Mouse (Mus musculus): ENCODE measurements around the gene 2810408A11Rik.
A peak's percentile ranks its signal among the peaks of the same experiment; 100 is the strongest.
"Not testable (repeated sequence)": the region's sequence is repeated elsewhere in the genome, so short reads cannot be mapped to it uniquely, and the experiment has no call there.

The 2810408A11Rik gene

GRCm38 (mm10) chr11:69931769-69932168 is 31.0 kb upstream of the 2810408A11Rik start:
- no peak for DNase-seq (ENCODE audit: low spot score)

- no peak for DNase-seq (ENCODE audit: low spot score)
These were observed 30.3 kb upstream of the 2810408A11Rik start for GRCm38 (mm10) chr11:69930967-69931537.

- not testable (repeated sequence) for DNase-seq (ENCODE audit: low spot score)
These were observed 29.4 kb upstream of the 2810408A11Rik start for GRCm38 (mm10) chr11:69930176-69930575.

- no peak for DNase-seq (ENCODE audit: low spot score)
These were observed 28.9 kb upstream of the 2810408A11Rik start for GRCm38 (mm10) chr11:69929712-69930111.

- DNase-seq (ENCODE audit: low spot score), result no peak
These were observed 26.7 kb upstream of the 2810408A11Rik start for GRCm38 (mm10) chr11:69927501-69927900.

GRCm38 (mm10) chr11:69922796-69923195 is 22.0 kb upstream of the 2810408A11Rik start:
- no peak for DNase-seq (ENCODE audit: low spot score)

GRCm38 (mm10) chr11:69922012-69922756 is 21.4 kb upstream of the 2810408A11Rik start:
- DNase-seq (ENCODE audit: low spot score), result peak; percentile 52

GRCm38 (mm10) chr11:69921114-69922011 is 20.6 kb upstream of the 2810408A11Rik start, which contains the start of gene Eif5a:
Eif5a (minus strand) TSS chr11:69921958.
- peak; percentile 100 for DNase-seq (ENCODE audit: low spot score)

- DNase-seq (ENCODE audit: low spot score), result peak; percentile 62
These were observed 19.7 kb upstream of the 2810408A11Rik start for GRCm38 (mm10) chr11:69920266-69921031.

- peak; percentile 81 for DNase-seq (ENCODE audit: low spot score)
These were observed 19.0 kb upstream of the 2810408A11Rik start for GRCm38 (mm10) chr11:69919661-69920265.

GRCm38 (mm10) chr11:69919053-69919452 is 18.3 kb upstream of the 2810408A11Rik start:
- no peak for DNase-seq (ENCODE audit: low spot score)

- DNase-seq (ENCODE audit: low spot score), result no peak
These were observed 17.3 kb upstream of the 2810408A11Rik start for GRCm38 (mm10) chr11:69918118-69918517.

GRCm38 (mm10) chr11:69917379-69917948 is 16.7 kb upstream of the 2810408A11Rik start:
- DNase-seq (ENCODE audit: low spot score), result no peak

GRCm38 (mm10) chr11:69916652-69917378 is 16.0 kb upstream of the 2810408A11Rik start:
- not testable (repeated sequence) for DNase-seq (ENCODE audit: low spot score)

GRCm38 (mm10) chr11:69915667-69916627 is 15.2 kb upstream of the 2810408A11Rik start:
- DNase-seq (ENCODE audit: low spot score), result no peak

GRCm38 (mm10) chr11:69914917-69915430 is 14.2 kb upstream of the 2810408A11Rik start:
- DNase-seq (ENCODE audit: low spot score), result no peak

GRCm38 (mm10) chr11:69914372-69914764 is 13.6 kb upstream of the 2810408A11Rik start:
- DNase-seq (ENCODE audit: low spot score), result peak; percentile 48

- peak; percentile 97 for DNase-seq (ENCODE audit: low spot score)
These were observed 13.0 kb upstream of the 2810408A11Rik start, which contains the start of gene Gps2 for GRCm38 (mm10) chr11:69913554-69914371. Gps2 (plus strand) TSS chr11:69913888.

Measured in embryo, embryonic 10.5 days (tissue).